Mouse (Mus musculus): ENCODE measurements around the gene Tymp.

GRCm38 (mm10) chr15:89363051-89363450 is 13.8 kb downstream of the Tymp start:
- TF ChIP-seq EP300 (IDR thresholded peaks at IDR 0.05; ENCODE audit: low read depth) (no peak), CTCF (IDR thresholded peaks at IDR 0.05; ENCODE audit: low read depth) (no peak)
